Mouse (Mus musculus): ENCODE data around the gene Rasl2-9.

GRCm38 (mm10) chr7:5109301-5109700 lies 16.4 kb downstream of the Rasl2-9 start:
- no peak for TF ChIP-seq CTCF (IDR thresholded peaks at IDR 0.05; ENCODE audit: low read depth)
- no peak for TF ChIP-seq EP300 (IDR thresholded peaks at IDR 0.05; ENCODE audit: low read depth)
